Mouse (Mus musculus) hindbrain, embryonic 10.5 days (tissue): ENCODE measurements around the gene Setd7. TPM values are rescaled to one million over a fixed set of nuclear protein-coding genes. Genes with fewer than 3 reads are reported as not detected.
A peak's percentile ranks its signal among the peaks of the same experiment; 100 is the strongest.
"Not testable (repeated sequence)": the region's sequence is repeated elsewhere in the genome, so short reads cannot be mapped to it uniquely, and the experiment has no call there.

ENCODE experiments used
- DNase-seq: peaks from one replicate; pipeline ENCODE4 v3.0.0-alpha.2; 2017; ENCODE audit warnings: low spot score
- H3K27ac ChIP-seq: fragments of 300-500 bp; sonication (generic); 2 replicates; pipeline ENCODE4 v1.5.1; 2016; ENCODE audit warnings: mild to moderate bottlenecking, moderate library complexity
- H3K27me3 ChIP-seq: fragments of 300-500 bp; sonication (generic); 2 replicates; pipeline ENCODE4 v1.6.1; 2016; ENCODE audit warnings: mild to moderate bottlenecking; ENCODE audit not compliant: poor library complexity, insufficient read depth, severe bottlenecking
- H3K36me3 ChIP-seq: fragments of 300-500 bp; sonication (generic); 2 replicates; pipeline ENCODE4 v1.6.1; 2016; ENCODE audit warnings: mild to moderate bottlenecking, moderate library complexity
- H3K4me1 ChIP-seq: fragments of 300-500 bp; sonication (generic); replicated peaks from 2 replicates; pipeline ENCODE4 v1.6.1; 2016; ENCODE audit warnings: mild to moderate bottlenecking
- H3K4me3 ChIP-seq: fragments of 300-500 bp; sonication (generic); 2 replicates; pipeline ENCODE4 v1.5.1; 2016; ENCODE audit warnings: mild to moderate bottlenecking, moderate library complexity
- H3K9me3 ChIP-seq: fragments of 300-500 bp; sonication (generic); 2 replicates; pipeline ENCODE4 v1.6.1; 2016; ENCODE audit warnings: mild to moderate bottlenecking, moderate library complexity
- WGBS: fragments of 180-500 bp; shearing (Covaris S2); methylation state at CpG from one replicate; pipeline ENCODE4 v1.1.7; 2016; 5-methylcytosine and 5-hydroxymethylcytosine counted together
- polyA plus RNA-seq: library from polyadenylated mRNA; unstranded; fragments of >200 nt; fragmentation: Nextera tagmentation; extraction: Ambion mirVana; gene quantifications from 2 replicates; pipeline ENCODE4 v1.2.1, GENCODE M21; 2016

The Setd7 gene
- polyA plus RNA-seq, 1 experiment from 2014 or later, result 3.0 TPM

DNA sequence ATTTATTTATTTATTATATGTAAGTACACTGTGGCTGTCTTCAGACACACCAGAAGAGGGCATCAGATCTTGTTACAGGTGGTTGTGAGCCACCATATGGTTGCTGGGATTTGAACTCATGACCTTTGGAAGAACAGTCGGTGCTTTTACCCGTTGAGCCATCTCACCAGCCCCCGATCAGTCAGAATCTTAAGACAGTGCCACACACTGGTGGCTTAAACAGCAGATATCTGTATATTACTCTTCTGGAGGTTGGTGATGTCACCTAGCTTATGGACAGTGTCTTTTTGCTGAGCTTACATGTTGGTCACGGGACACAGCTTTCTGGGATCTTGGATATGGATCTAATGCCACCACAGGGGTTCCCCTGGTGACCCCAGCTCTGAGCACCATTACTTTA lies 18.6 kb upstream of the Setd7 start:
- not testable (repeated sequence) for DNase-seq, H3K36me3 ChIP-seq, H3K4me1 ChIP-seq, H3K4me3 ChIP-seq, H3K27ac ChIP-seq, H3K27me3 ChIP-seq, H3K9me3 ChIP-seq
- 85% methylated on average over 4 of the region's 4 CpGs for WGBS

- no peak overlapping the region for H3K4me3 ChIP-seq
- WGBS, result 87% methylated on average over 12 of the region's 12 CpGs
- no peaks in the 10 kb centered on the region for H3K9me3 ChIP-seq
- H3K36me3 ChIP-seq, result no peaks in the 10 kb centered on the region
- H3K27me3 ChIP-seq, result no peaks in the 10 kb centered on the region
- peaks cover 5% of the 10 kb centered on the region; the same call in 1 of the 2 replicates for H3K4me1 ChIP-seq
- no peak for DNase-seq
- H3K27ac ChIP-seq, result no peak overlapping the region
These were observed 17.4 kb upstream of the Setd7 start for GRCm38 (mm10) chr3:51577816-51578749.

DNA sequence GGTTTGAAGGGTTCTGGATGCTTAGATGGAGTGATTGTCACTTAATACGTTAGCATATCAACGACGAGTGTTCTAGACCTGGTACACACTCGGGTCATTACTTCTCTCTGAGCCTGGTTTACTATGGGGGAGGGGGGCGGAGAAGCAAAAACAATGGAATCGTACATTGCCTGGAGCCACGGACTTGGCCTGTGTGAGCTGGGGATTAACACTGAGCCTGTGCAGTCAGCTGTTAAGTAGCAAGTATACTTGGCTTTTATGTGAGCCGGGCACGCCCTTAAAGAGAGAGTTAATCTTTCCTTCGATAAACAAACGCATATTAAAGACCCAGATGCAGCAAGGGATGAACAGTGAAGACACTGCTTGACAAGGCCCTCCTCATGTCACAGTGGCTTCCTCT lies 16.7 kb upstream of the Setd7 start:
- H3K27me3 ChIP-seq, result no peaks in the 10 kb centered on the region
- DNase-seq, result no peak
- 71% methylated on average over 11 of the region's 11 CpGs for WGBS
- peaks cover 5% of the 10 kb centered on the region; the same call in 1 of the 2 replicates for H3K4me1 ChIP-seq
- H3K36me3 ChIP-seq, result no peaks in the 10 kb centered on the region
- no peaks in the 10 kb centered on the region for H3K9me3 ChIP-seq
- H3K27ac ChIP-seq, result no peak overlapping the region
- no peak overlapping the region for H3K4me3 ChIP-seq

- Histone ChIP-seq H3K27me3 (no peaks in the 10 kb centered on the region), H3K36me3 (no peaks in the 10 kb centered on the region), H3K27ac (no peak overlapping the region), H3K9me3 (no peaks in the 10 kb centered on the region), H3K4me1 (peaks cover 5% of the 10 kb centered on the region; the same call in 1 of the 2 replicates), H3K4me3 (no peak overlapping the region)
- no peak for DNase-seq
- 77% methylated on average over 9 of the region's 9 CpGs for WGBS
These were observed 13.2 kb upstream of the Setd7 start for GRCm38 (mm10) chr3:51573915-51574314.

- Histone ChIP-seq H3K4me3 (no peak overlapping the region), H3K9me3 (no peaks in the 10 kb centered on the region), H3K36me3 (no peaks in the 10 kb centered on the region), H3K27me3 (no peaks in the 10 kb centered on the region), H3K27ac (no peak overlapping the region), H3K4me1 (no peaks in the 10 kb centered on the region)
- DNase-seq, result no peak
- WGBS, result 93% methylated on average over 4 of the region's 4 CpGs
These were observed 9.5 kb upstream of the Setd7 start for GRCm38 (mm10) chr3:51570200-51570599.

DNA sequence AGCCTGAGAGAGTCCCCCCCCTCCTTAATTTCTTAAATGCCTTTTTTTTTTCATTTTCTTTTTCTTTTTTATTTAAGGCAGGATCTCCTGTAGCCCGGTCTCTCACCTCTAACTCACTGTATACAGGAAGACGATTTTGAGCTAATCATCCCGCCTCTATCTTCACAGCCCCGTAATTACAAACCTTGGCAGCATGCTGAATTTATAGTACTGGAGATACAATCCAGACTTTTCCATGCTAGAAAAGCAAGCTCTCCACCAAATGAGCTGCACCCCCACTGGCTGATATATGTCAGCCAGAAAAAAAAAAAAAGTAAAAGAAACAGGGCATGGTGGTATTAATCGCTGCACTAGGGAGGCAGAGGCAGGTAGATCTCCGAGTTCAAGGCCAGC lies 1.3 kb upstream of the Setd7 start:
- Histone ChIP-seq H3K4me3 (peak overlapping the region; percentile 77; the same call in 1 of the 2 replicates), H3K4me1 (peaks cover 28% of the 10 kb centered on the region), H3K27ac (no peak overlapping the region), H3K27me3 (peaks cover 10% of the 10 kb centered on the region), H3K36me3 (no peaks in the 10 kb centered on the region), H3K9me3 (no peaks in the 10 kb centered on the region)
- 84% methylated on average over 6 of the region's 6 CpGs for WGBS
- DNase-seq, result no peak

GRCm38 (mm10) chr3:51561109-51561992 lies 672 bp upstream of the Setd7 start:
- Histone ChIP-seq H3K4me1 (peaks cover 28% of the 10 kb centered on the region), H3K27ac (peak overlapping the region; percentile 98), H3K27me3 (peaks cover 10% of the 10 kb centered on the region), H3K36me3 (no peaks in the 10 kb centered on the region), H3K4me3 (peak overlapping the region; percentile 77), H3K9me3 (no peaks in the 10 kb centered on the region)
- 4% methylated on average over 32 of the region's 32 CpGs for WGBS
- DNase-seq, result peak; percentile 79

- Histone ChIP-seq H3K27me3 (peaks cover 10% of the 10 kb centered on the region), H3K36me3 (no peaks in the 10 kb centered on the region), H3K4me3 (peak overlapping the region; percentile 77), H3K9me3 (no peaks in the 10 kb centered on the region), H3K4me1 (peaks cover 40% of the 10 kb centered on the region), H3K27ac (peak overlapping the region; percentile 98)
- peak; percentile 84 for DNase-seq
- WGBS, result under 1% methylated on average over 79 of the region's 80 CpGs
These were observed 857 bp downstream of the Setd7 start for GRCm38 (mm10) chr3:51559594-51560450.

DNA sequence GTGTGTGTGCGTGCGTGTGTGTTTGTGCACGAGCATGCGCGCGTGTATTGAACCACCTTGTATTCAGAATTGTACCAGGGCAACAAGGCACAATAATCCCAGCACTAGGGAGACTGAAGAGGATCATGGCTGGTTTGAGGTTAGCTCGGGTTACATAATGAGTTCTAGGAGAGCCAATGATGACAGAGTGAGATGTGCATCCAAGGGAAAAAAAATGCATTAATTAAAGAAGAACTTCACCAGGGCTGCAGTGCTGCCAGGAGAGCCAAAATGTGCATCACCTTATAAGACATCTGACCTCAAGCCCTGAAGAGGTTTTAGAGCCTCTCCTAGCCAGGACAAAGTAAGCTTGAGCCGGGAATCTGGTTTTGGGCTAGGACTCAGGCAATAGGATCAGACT lies 5.1 kb downstream of the Setd7 start:
- Histone ChIP-seq H3K4me1 (peaks cover 53% of the 10 kb centered on the region), H3K9me3 (no peaks in the 10 kb centered on the region), H3K27me3 (no peaks in the 10 kb centered on the region), H3K4me3 (no peak overlapping the region), H3K27ac (0 out of 2 replicates have a peak overlapping the region, but pooled peaks have one; percentile 23), H3K36me3 (no peaks in the 10 kb centered on the region)
- no peak for DNase-seq
- 78% methylated on average over 8 of the region's 8 CpGs for WGBS

DNA sequence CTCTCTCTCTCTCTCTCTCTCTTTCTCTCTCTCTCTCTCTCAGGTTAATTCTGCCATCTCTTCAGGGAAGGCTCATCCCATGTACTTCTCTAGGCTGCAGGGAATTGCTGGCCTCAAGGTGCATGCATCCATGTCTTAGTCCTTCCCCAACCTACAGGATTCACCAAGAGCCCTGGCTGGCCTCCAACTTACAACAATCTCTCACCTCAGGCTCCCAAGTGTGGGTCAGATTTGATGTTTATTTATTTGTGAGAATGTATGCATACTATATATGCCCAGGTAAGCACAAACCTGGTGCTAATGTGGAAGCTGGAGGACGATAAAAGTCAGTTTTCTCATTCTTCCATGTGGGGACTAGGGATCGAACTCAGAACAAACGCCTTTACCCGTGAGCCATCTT lies 5.8 kb downstream of the Setd7 start:
- DNase-seq, result no peak
- Histone ChIP-seq H3K27ac (0 out of 2 replicates have a peak overlapping the region, but pooled peaks have one; percentile 35), H3K27me3 (no peaks in the 10 kb centered on the region), H3K9me3 (no peaks in the 10 kb centered on the region), H3K4me1 (peaks cover 50% of the 10 kb centered on the region), H3K36me3 (peaks cover 7% of the 10 kb centered on the region), H3K4me3 (no peak overlapping the region)
- 89% methylated on average over 4 of the region's 4 CpGs for WGBS

GRCm38 (mm10) chr3:51554067-51554466 lies 6.6 kb downstream of the Setd7 start:
- WGBS, result 80% methylated on average over 9 of the region's 9 CpGs
- H3K27ac ChIP-seq, result peak overlapping the region; percentile 35; the same call in 1 of the 2 replicates

GRCm38 (mm10) chr3:51553497-51553875 lies 7.2 kb downstream of the Setd7 start:
- WGBS, result 74% methylated on average over 8 of the region's 8 CpGs
- Histone ChIP-seq H3K27ac (no peak overlapping the region; the same call in 1 of the 2 replicates), H3K36me3 (peaks cover 19% of the 10 kb centered on the region)

More at GRCm38 (mm10) chr3:51554067-51554466, 6.6 kb downstream of the Setd7 start:
- Histone ChIP-seq H3K27me3 (no peaks in the 10 kb centered on the region), H3K36me3 (peaks cover 14% of the 10 kb centered on the region), H3K4me1 (peaks cover 48% of the 10 kb centered on the region), H3K9me3 (no peaks in the 10 kb centered on the region), H3K4me3 (no peak overlapping the region)
- DNase-seq, result no peak

More at GRCm38 (mm10) chr3:51553497-51553875, 7.2 kb downstream of the Setd7 start:
- DNase-seq, result no peak
- Histone ChIP-seq H3K27me3 (no peaks in the 10 kb centered on the region), H3K9me3 (no peaks in the 10 kb centered on the region), H3K4me1 (peaks cover 44% of the 10 kb centered on the region), H3K4me3 (no peak overlapping the region)
